Mouse (Mus musculus) intestine, embryonic 15.5 days (tissue): ENCODE data around the gene Gm17428. TPM values are rescaled to one million over a fixed set of nuclear protein-coding genes. Genes with fewer than 3 reads are reported as not detected.
"Not testable (repeated sequence)": the region's sequence is repeated elsewhere in the genome, so short reads cannot be mapped to it uniquely, and the experiment has no call there.

Experiments
- ATAC-seq: fragments of 200-750 bp; cut with Nextera tagmentation; 2 replicates; pipeline ENCODE4 v1.8.0; 2017; ENCODE audit warnings: moderate TSS enrichment, moderate library complexity
- H3K27ac ChIP-seq: fragments of 300-500 bp; sonication (generic); 2 replicates; pipeline ENCODE4 v1.5.1; 2015; ENCODE audit warnings: mild to moderate bottlenecking, inconsistent platforms
- H3K27me3 ChIP-seq: fragments of 300-500 bp; sonication (generic); replicated peaks from 2 replicates; pipeline ENCODE4 v1.6.1; 2015; ENCODE audit warnings: inconsistent platforms
- H3K36me3 ChIP-seq: fragments of 300-500 bp; sonication (generic); 2 replicates; pipeline ENCODE4 v1.6.1; 2015; ENCODE audit warnings: inconsistent platforms
- H3K4me1 ChIP-seq: fragments of 300-500 bp; sonication (generic); replicated peaks from 2 replicates; pipeline ENCODE4 v1.6.1; 2015; ENCODE audit warnings: inconsistent platforms
- H3K4me2 ChIP-seq: fragments of 300-500 bp; sonication (generic); replicated peaks from 2 replicates; pipeline ENCODE4 v1.6.1; 2015; ENCODE audit warnings: mild to moderate bottlenecking, inconsistent platforms
- H3K4me3 ChIP-seq: fragments of 300-500 bp; sonication (generic); replicated peaks from 2 replicates; pipeline ENCODE4 v1.5.1; 2015; ENCODE audit warnings: inconsistent platforms
- H3K9ac ChIP-seq: fragments of 300-500 bp; sonication (generic); 2 replicates; pipeline ENCODE4 v1.6.1; 2015; ENCODE audit warnings: inconsistent platforms
- H3K9me3 ChIP-seq: fragments of 300-500 bp; sonication (generic); 2 replicates; pipeline ENCODE4 v1.6.1; 2016; ENCODE audit warnings: inconsistent platforms
- WGBS: fragments of 180-500 bp; shearing (Covaris S2); methylation state at CpG from one replicate; pipeline ENCODE4 v1.1.7; 2015; 5-methylcytosine and 5-hydroxymethylcytosine counted together
- polyA plus RNA-seq: library from polyadenylated mRNA; unstranded; fragments of >200 nt; fragmentation: Nextera tagmentation; extraction: Ambion mirVana; gene quantifications from 2 replicates; pipeline ENCODE4 v1.2.1, GENCODE M21; 2015

The Gm17428 gene
- polyA plus RNA-seq, 1 experiment from 2014 or later, result not detected

DNA sequence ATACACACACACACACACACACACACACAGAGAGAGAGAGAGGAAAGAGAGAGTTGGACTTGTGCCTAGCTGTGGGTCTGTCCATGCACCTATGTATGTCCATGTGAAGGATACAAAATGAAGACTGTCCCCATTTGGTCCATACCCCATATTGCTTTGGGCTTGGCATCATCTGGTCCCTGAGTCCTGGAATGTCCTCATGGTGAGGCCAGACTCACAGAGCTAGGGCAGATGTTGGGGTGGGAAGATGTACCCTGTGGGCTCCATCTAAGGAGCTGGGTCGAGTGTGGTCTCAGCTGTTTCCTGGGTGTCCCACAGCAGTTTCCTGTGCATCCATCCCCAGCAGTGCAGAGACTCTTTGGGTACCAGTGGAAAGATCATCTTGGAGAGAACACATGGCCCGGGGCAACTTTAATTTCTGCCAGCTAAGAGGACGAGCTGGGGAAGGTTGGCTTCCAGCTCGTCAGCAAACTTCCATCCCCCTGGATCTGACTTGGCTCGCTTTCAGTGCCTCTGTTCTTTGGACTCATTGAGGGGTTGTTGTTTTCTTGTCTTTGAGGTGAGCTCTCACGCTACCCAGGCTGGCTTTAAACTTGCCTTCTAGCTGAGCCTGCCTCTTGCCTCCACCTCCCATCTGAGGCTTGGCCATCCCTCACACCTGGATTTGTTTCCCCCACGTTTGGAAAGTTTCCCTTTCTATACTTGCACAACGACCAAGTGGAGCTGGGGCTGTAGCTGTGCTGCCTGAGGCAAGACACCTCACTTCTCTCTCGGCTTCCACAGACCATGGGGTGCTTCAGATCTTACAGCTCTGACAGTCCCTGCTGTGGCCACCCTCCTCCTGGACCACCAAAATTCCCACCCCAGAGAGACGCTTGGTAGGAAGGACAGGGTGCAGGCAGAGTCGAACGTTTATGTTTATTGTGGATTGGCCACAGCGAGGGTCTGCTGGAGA, 35.4 kb upstream of the Gm17428 start:
- ATAC-seq, result no peak
- no peak overlapping the region for H3K4me2 ChIP-seq
- H3K9ac ChIP-seq, result no peak overlapping the region
- H3K36me3 ChIP-seq, result no peaks in the 10 kb centered on the region
- H3K27me3 ChIP-seq, result no peaks in the 10 kb centered on the region
- H3K9me3 ChIP-seq, result no peaks in the 10 kb centered on the region
- H3K27ac ChIP-seq, result no peak overlapping the region
- WGBS, result 57% methylated on average over 13 of the region's 13 CpGs
- H3K4me1 ChIP-seq, result no peaks in the 10 kb centered on the region
- H3K4me3 ChIP-seq, result no peak overlapping the region

DNA sequence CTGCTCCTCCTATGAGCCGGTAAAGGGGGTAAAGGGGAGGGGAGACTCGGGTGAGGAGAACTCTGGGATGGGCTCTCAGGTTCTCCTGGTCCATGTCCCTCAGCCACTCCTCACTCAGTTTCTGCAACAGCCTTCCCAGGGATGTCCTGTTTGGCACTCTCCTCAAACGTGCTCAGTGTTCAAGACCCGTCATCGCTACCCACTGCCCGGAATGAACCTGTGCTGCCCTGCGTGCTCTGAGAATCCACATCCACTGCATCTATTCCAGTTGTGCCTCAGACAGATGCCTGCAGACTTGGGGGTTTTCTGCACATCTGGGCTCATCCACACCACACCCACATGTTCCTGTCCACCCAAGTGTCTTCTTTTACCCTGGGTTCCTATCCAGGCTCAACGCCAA, 34.3 kb upstream of the Gm17428 start:
- no peaks in the 10 kb centered on the region for H3K36me3 ChIP-seq
- WGBS, result 90% methylated on average over 8 of the region's 8 CpGs
- no peak overlapping the region for H3K4me3 ChIP-seq
- no peaks in the 10 kb centered on the region for H3K9me3 ChIP-seq
- no peak overlapping the region for H3K4me2 ChIP-seq
- no peak overlapping the region for H3K27ac ChIP-seq
- no peaks in the 10 kb centered on the region for H3K27me3 ChIP-seq
- no peaks in the 10 kb centered on the region for H3K4me1 ChIP-seq
- no peak overlapping the region for H3K9ac ChIP-seq
- ATAC-seq, result no peak

DNA sequence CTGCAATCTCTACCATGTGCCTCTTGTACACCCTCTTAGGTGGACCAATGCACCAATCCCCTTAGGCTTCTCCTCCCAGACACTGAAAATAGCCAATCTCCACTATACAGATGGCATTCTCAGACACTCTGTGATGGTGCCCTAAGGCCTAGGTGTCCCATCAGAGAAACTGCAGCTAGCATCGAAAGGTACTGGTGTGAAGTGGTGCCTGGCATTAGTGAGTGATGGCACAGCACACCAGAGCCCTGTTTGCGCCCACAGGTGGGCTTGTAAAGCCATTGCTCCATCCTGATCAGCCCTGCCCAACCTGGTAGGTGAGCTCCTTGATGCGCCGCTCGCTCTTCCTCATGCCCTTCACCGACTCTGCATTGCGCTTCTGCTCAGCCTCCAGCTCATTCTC, 32.8 kb upstream of the Gm17428 start:
- Histone ChIP-seq H3K27ac (no peak overlapping the region), H3K4me1 (no peaks in the 10 kb centered on the region), H3K4me2 (no peak overlapping the region), H3K9me3 (no peaks in the 10 kb centered on the region), H3K9ac (no peak overlapping the region), H3K4me3 (no peak overlapping the region), H3K27me3 (no peaks in the 10 kb centered on the region), H3K36me3 (no peaks in the 10 kb centered on the region)
- ATAC-seq, result no peak
- 90% methylated on average over 7 of the region's 7 CpGs for WGBS

DNA sequence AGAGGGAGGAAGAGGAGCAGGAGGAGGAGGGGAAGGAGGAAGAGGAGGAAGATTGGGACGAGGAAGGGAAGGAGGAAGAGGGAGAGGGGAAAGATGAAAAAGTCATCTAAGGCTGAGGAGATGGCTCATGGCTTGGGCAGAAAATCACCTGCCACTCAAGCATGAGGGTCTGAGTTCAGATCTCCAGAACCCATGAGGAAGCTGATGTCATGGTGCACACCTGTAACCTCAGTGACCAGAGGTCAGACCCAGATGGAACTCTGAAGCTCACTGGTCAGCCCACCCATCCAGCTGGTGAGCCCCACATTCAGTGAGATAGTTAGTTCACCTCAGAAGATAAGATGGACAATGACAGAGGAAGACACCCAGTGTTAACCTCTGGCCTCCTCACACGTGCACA, 31.8 kb upstream of the Gm17428 start:
- WGBS, result 54% methylated on average over 2 of the region's 2 CpGs
- H3K9me3 ChIP-seq, result no peaks in the 10 kb centered on the region
- no peak for ATAC-seq
- no peaks in the 10 kb centered on the region for H3K27me3 ChIP-seq
- no peak overlapping the region for H3K27ac ChIP-seq
- H3K4me3 ChIP-seq, result no peak overlapping the region
- H3K4me1 ChIP-seq, result no peaks in the 10 kb centered on the region
- H3K9ac ChIP-seq, result no peak overlapping the region
- H3K36me3 ChIP-seq, result no peaks in the 10 kb centered on the region
- H3K4me2 ChIP-seq, result no peak overlapping the region

DNA sequence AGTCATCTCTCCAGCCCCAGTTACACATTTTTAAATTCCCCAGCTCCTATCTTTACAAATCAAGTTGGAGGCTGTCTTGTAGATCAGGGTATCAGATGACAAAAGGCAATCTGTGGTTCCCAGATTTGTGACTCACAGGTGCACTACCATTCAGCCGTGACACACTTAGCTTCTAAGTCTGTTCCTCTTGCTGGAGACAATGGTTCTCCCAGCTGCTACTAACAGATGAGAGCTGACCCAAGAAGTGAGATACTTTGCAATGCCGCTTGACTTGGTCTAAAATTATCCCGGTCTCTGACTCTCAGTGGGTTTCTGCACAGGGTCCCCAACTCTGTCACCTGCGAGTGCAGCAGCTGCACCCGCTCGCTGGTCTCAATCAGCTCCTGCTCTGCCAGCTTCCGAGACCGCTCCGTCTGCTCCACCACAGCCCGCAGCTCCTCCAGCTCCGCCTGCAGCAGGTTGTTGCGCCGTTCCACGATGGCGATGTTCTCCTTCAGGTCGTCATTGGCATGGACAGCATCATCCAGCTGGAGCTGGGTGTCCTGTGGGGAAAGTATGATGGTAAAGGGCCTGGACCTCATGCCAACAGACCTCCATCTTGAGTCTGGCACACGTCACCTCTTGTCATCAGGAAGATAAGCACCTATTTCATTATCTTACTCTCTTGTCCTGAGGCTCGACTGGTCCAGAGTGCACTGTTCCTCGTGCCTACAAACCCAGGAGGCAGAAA, 30.6 kb upstream of the Gm17428 start:
- no peak overlapping the region for H3K4me3 ChIP-seq
- no peak overlapping the region for H3K27ac ChIP-seq
- 78% methylated on average over 19 of the region's 19 CpGs for WGBS
- H3K9ac ChIP-seq, result no peak overlapping the region
- H3K4me2 ChIP-seq, result no peak overlapping the region
- no peaks in the 10 kb centered on the region for H3K36me3 ChIP-seq
- H3K4me1 ChIP-seq, result no peaks in the 10 kb centered on the region
- no peaks in the 10 kb centered on the region for H3K9me3 ChIP-seq
- H3K27me3 ChIP-seq, result no peaks in the 10 kb centered on the region
- no peak for ATAC-seq

DNA sequence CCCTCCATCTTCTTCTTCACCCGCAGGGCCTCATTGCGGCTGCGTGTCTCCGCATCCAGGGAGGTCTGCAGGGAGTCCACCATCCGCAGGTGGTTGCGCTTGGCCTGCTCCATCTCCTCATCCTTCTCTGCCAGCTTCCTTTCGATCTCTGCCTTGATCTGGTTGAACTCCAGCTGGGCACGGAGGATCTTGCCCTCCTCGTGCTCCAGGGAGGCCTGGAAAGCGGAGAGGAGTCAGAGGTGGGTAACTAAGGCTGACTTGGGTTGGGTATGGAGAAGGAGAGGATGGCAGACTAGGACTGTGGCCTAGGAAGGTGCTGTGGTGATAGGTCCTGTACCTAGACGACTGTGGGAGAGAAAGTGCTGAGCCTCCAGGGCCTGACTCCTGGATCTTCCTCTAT, 29.7 kb upstream of the Gm17428 start:
- H3K9me3 ChIP-seq, ATAC-seq, H3K9ac ChIP-seq, H3K36me3 ChIP-seq, H3K27ac ChIP-seq, H3K27me3 ChIP-seq, H3K4me2 ChIP-seq, H3K4me1 ChIP-seq, H3K4me3 ChIP-seq: not testable (repeated sequence)
- 93% methylated on average over 11 of the region's 11 CpGs for WGBS

DNA sequence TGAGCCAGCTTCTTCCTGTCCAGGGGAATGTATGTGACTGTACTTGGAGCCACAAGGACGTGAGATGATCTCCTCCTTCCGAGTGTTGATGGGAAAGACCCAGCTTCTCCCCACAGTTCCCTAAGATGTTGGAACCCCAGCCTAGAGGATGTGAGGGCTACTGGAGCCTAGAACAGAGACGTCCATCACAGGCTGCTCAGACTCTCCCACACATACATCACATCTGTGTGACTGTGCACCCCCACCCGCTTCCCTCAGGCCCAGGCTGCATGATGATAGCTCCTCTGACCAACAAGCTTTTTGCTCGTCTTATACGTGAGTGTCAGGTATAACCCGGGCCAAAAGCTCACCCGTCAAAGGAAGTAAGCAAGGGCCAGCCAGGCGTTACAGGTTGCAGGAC, 28.0 kb upstream of the Gm17428 start:
- Histone ChIP-seq H3K4me1 (no peaks in the 10 kb centered on the region), H3K4me3 (no peak overlapping the region), H3K9ac (no peak overlapping the region), H3K4me2 (no peak overlapping the region), H3K9me3 (no peaks in the 10 kb centered on the region), H3K27ac (no peak overlapping the region), H3K36me3 (no peaks in the 10 kb centered on the region), H3K27me3 (no peaks in the 10 kb centered on the region)
- ATAC-seq, result no peak
- 84% methylated on average over 9 of the region's 9 CpGs for WGBS

DNA sequence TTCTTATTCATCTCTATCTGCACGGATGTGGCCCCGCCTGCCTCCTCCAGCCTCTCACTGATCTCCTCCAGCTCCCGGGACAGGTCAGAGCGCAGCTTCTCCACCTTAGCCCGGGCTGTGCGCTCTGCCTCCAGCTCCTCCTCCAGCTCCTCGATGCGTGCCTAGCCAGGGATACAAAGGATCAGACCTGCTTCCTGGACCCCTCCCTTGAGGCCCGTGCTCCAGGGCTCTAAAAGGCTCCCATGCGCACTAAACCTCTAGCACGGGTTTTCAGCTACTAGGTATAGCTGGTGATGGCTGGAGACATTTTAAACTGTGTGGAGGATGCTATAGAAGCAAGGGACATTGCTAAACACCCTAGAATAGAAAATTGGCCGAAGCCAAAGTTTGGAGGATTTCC, 26.2 kb upstream of the Gm17428 start:
- Histone ChIP-seq H3K9me3 (no peaks in the 10 kb centered on the region), H3K27me3 (no peaks in the 10 kb centered on the region), H3K4me3 (no peak overlapping the region), H3K27ac (no peak overlapping the region), H3K36me3 (no peaks in the 10 kb centered on the region), H3K4me1 (no peaks in the 10 kb centered on the region), H3K9ac (no peak overlapping the region), H3K4me2 (no peak overlapping the region)
- 63% methylated on average over 12 of the region's 12 CpGs for WGBS
- no peak for ATAC-seq

DNA sequence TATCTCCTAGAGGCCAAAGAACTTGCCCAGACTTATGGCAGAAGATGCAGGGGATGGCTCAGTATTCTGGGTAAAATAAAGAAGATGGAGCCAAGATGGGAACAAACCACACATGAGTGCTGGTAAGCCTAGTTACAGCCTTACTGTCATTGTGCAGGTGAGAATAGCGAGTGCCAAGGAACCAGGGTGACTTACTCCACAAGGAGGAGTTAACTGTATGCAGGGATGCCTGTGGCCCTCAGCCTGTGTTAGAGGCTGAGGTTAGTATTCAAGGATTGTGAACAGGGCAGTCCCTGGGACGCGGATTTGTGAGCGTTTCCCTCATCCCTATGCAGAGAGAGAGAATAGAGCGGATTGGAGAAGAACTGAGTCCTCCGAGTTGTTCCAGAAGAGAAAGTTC, 25.1 kb upstream of the Gm17428 start:
- ATAC-seq, result no peak
- H3K4me3 ChIP-seq, result no peak overlapping the region
- no peaks in the 10 kb centered on the region for H3K36me3 ChIP-seq
- 86% methylated on average over 6 of the region's 6 CpGs for WGBS
- H3K27ac ChIP-seq, result no peak overlapping the region
- no peaks in the 10 kb centered on the region for H3K27me3 ChIP-seq
- H3K4me2 ChIP-seq, result no peak overlapping the region
- H3K9ac ChIP-seq, result no peak overlapping the region
- no peaks in the 10 kb centered on the region for H3K4me1 ChIP-seq
- H3K9me3 ChIP-seq, result no peaks in the 10 kb centered on the region

DNA sequence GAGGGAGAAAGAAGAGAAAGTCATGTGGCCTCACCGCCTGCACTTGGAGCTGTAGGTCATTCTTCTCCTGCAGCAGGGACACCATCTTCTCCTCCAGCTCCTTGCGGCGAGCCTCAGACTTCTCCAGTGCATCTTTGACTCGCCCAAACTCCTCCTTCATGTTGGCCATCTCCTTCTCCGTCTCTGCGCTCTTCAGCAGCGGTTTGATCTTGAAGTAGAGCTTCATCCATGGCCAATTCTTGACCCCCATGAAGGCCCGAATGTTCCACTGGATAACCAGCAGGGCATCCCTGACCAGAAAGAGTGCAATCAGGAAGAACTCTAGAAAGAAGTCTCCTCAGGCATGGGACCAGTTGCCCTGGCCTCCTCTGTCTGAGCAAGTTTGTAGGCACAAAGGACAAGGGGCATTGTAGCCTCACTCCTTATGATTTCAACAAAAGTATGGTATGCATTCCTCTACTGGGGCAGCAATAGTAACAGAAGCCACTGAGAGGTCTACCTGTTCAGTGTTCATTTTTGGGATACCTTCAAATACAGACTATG, 23.0 kb upstream of the Gm17428 start:
- 89% methylated on average over 8 of the region's 8 CpGs for WGBS
- Histone ChIP-seq H3K4me2 (no peak overlapping the region), H3K4me1 (no peaks in the 10 kb centered on the region), H3K36me3 (no peaks in the 10 kb centered on the region), H3K4me3 (no peak overlapping the region), H3K9me3 (no peaks in the 10 kb centered on the region), H3K27me3 (no peaks in the 10 kb centered on the region), H3K27ac (no peak overlapping the region), H3K9ac (no peak overlapping the region)
- ATAC-seq, result no peak

DNA sequence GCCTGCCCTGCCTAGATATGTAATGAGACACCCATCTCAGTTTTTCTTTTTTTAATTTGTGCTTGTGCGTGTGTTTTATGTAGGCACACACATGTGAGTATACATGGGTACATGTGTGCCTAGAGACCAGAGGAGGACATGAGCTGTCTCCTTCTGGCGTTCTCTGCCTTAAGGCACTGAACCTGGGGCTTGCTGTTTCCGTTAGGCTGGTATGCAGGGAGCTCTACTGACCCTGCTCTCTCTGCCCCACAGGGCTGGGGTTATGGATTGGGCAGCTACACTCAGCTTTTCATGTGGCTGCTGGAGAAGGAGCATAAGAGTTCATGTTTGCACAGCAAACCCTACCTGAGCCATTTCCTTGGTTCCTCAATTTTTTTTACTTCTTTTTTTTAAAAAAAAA, 22.3 kb upstream of the Gm17428 start:
- H3K9ac ChIP-seq, result no peak overlapping the region
- H3K4me2 ChIP-seq, result no peak overlapping the region
- ATAC-seq, result no peak

DNA sequence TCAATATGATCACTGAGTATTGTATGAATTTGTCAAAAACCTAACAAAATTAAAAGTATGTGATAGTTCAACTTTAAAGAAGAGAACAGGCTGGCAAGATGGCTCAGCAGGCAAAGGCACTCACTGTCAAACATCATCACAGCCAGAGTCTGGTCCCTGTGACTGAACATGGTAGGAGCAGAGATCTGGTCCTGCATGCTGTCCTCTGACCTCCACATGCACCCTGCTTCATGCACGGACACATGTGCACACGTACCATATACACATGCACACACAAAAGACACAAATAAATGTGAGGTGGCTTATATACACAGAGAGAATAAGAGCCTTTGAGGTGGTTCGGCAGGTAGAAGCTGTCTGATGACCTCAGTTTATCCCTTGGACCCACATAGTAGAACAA, 21.3 kb upstream of the Gm17428 start:
- Histone ChIP-seq H3K4me2 (no peak overlapping the region), H3K9ac (no peak overlapping the region), H3K27me3 (no peaks in the 10 kb centered on the region), H3K9me3 (no peaks in the 10 kb centered on the region), H3K4me1 (no peaks in the 10 kb centered on the region), H3K4me3 (no peak overlapping the region), H3K36me3 (no peaks in the 10 kb centered on the region), H3K27ac (no peak overlapping the region)
- WGBS, result 87% methylated on average over 3 of the region's 3 CpGs
- ATAC-seq, result no peak

More for the DNA sequence above, 22.3 kb upstream of the Gm17428 start:
- H3K4me1 ChIP-seq, result no peaks in the 10 kb centered on the region
- H3K36me3 ChIP-seq, result no peaks in the 10 kb centered on the region
- no peaks in the 10 kb centered on the region for H3K27me3 ChIP-seq
- 80% methylated on average over 3 of the region's 3 CpGs for WGBS
- no peaks in the 10 kb centered on the region for H3K9me3 ChIP-seq
- no peak overlapping the region for H3K4me3 ChIP-seq
- no peak overlapping the region for H3K27ac ChIP-seq
